ENCODE assay signal across 7 mouse cellular contexts in the genomic region with DNA sequence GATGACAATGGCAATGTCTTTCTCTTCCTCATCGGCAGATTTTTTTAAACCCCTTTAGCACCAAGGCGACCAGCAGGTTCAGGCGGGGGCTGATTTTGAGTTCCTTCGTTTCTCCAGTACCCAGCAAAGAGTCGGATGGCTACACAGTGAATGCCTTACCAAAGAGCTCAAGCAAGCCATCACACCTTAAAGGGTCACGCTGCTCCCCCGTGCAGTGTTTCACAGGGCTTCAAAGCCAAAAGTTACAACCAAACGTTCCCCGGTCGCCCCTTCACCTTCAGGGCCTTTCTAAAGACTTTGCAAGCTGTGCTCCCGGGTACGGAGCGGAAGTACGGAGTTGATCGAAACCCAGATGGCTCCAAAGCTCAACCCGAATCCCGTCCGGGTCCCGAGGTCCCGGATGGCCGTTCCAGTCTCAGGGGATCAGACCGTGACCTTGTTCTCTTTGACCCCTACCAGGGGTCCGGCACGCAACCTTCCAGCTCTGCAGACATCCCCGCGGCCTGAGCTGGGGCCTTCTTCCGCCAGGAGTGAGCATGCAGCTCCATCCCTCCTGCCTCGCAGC. TPM values are rescaled to one million over a fixed set of nuclear protein-coding genes. Genes with fewer than 3 reads are reported as not detected.
DNase-seq lines count a peak whose midpoint lies in the region; ATAC-seq and TF ChIP-seq lines count a peak whose summit lies in the region.

No protein-coding gene starts in this region.

- no peak for TF ChIP-seq CTCF in thymus, adult 2 months (IDR thresholded peaks at IDR 0.05; ENCODE audit: borderline replicate concordance, control insufficient read depth, extremely low read depth, insufficient read depth, low read length, poor library complexity)
- no peak for TF ChIP-seq CTCF in embryonic fibroblast, embryonic 13.5 days (IDR thresholded peaks at IDR 0.05; ENCODE audit: borderline replicate concordance, insufficient read depth, low read length)

- no peak for DNase-seq in thymus, adult 2 months
- no peak for DNase-seq in thymus, postnatal 25 days
- DNase-seq in limb, embryonic 10.5 days (ENCODE audit: low spot score), result no peak
- no peak for DNase-seq in thymus, postnatal 4 days
- DNase-seq in T-cell, adult 2 months (ENCODE audit: low spot score), result no peak

- no peaks in the 10 kb centered on the region for H3K27me3 ChIP-seq in thymus, adult 2 months (ENCODE audit: control insufficient read depth, insufficient read depth, low read length)
- no peaks in the 10 kb centered on the region for H3K27me3 ChIP-seq in limb, embryonic 10.5 days (ENCODE audit: low read depth, poor library complexity, severe bottlenecking)
- no peaks in the 10 kb centered on the region for H3K27me3 ChIP-seq in neural tube, embryonic 14.5 days (ENCODE audit: control insufficient read depth, insufficient read depth, low read length)

- no peak; the same call in 1 of the 2 replicates for ATAC-seq in neural tube, embryonic 14.5 days (ENCODE audit: low read depth)

- H3K4me2 ChIP-seq in neural tube, embryonic 14.5 days (ENCODE audit: low read depth, low read length), result peak overlapping the region; percentile 48

- no peaks in the 10 kb centered on the region for H3K36me3 ChIP-seq in thymus, adult 2 months (ENCODE audit: control insufficient read depth, insufficient read depth, low read length)
- H3K36me3 ChIP-seq in limb, embryonic 10.5 days, result peaks cover 36% of the 10 kb centered on the region
- H3K36me3 ChIP-seq in neural tube, embryonic 14.5 days (ENCODE audit: control insufficient read depth, insufficient read depth, low read length), result 0 out of 2 replicates have a peak, but pooled peaks cover 5% of the 10 kb centered on the region

- TF ChIP-seq POLR2A in thymus, adult 2 months (IDR thresholded peaks at IDR 0.05; ENCODE audit: control insufficient read depth, extremely low read depth, insufficient read depth, low read length, poor library complexity), result no peak
- TF ChIP-seq POLR2A in embryonic fibroblast, embryonic 13.5 days (IDR thresholded peaks at IDR 0.05; ENCODE audit: low read depth, low read length), result no peak

- peak overlapping the region; percentile 51 for H3K27ac ChIP-seq in thymus, adult 2 months (ENCODE audit: control insufficient read depth, insufficient read depth, low read length)
- peak overlapping the region; percentile 45; the same call in 1 of the 2 replicates for H3K27ac ChIP-seq in embryonic fibroblast, embryonic 13.5 days (ENCODE audit: insufficient read depth, low read length)
- peak overlapping the region; percentile 98 for H3K27ac ChIP-seq in limb, embryonic 10.5 days
- H3K27ac ChIP-seq in neural tube, embryonic 14.5 days (ENCODE audit: low read depth, low read length), result peak overlapping the region; percentile 92

- no peaks in the 10 kb centered on the region for H3K9me3 ChIP-seq in limb, embryonic 10.5 days (replicated peaks)
- H3K9me3 ChIP-seq in neural tube, embryonic 14.5 days (ENCODE audit: control insufficient read depth, low read length), result no peaks in the 10 kb centered on the region

- H3K4me3 ChIP-seq in thymus, adult 2 months (ENCODE audit: control insufficient read depth, insufficient read depth, low read length), result peak overlapping the region; percentile 79
- peak overlapping the region; percentile 86 for H3K4me3 ChIP-seq in embryonic fibroblast, embryonic 13.5 days (ENCODE audit: insufficient read depth, low read length)
- peak overlapping the region; percentile 92 for H3K4me3 ChIP-seq in limb, embryonic 10.5 days
- H3K4me3 ChIP-seq in neural tube, embryonic 14.5 days (ENCODE audit: low read depth, low read length), result peak overlapping the region; percentile 99

- peaks cover 21% of the 10 kb centered on the region for H3K4me1 ChIP-seq in thymus, adult 2 months (replicated peaks; ENCODE audit: control insufficient read depth, insufficient read depth, low read length)
- peaks cover 3% of the 10 kb centered on the region; the same call in 1 of the 2 replicates for H3K4me1 ChIP-seq in embryonic fibroblast, embryonic 13.5 days (ENCODE audit: control insufficient read depth, insufficient read depth, low read length)
- H3K4me1 ChIP-seq in limb, embryonic 10.5 days, result peaks cover 22% of the 10 kb centered on the region
- H3K4me1 ChIP-seq in neural tube, embryonic 14.5 days (ENCODE audit: control insufficient read depth, insufficient read depth, low read length), result peaks cover 22% of the 10 kb centered on the region

- WGBS in thymus, adult 2 months, result under 1% methylated on average over 28 of the region's 28 CpGs
- WGBS in limb, embryonic 10.5 days, result under 1% methylated on average over 28 of the region's 28 CpGs
- under 1% methylated on average over 28 of the region's 28 CpGs for WGBS in neural tube, embryonic 14.5 days

- H3K9ac ChIP-seq in neural tube, embryonic 14.5 days (replicated peaks; ENCODE audit: low read depth, low read length), result peak overlapping the region; percentile 99

RNA-seq across cellular contexts. Expression of a gene that starts 0.5 kb away (rescaled TPM):
- 290 and 428 TPM in 2 replicates for polyA plus RNA-seq in thymus, adult 2 months (2012; rRNA removed)
- 294 and 313 TPM in 2 replicates for polyA plus RNA-seq in embryonic fibroblast, embryonic 13.5 days (2011; ENCODE audit: insufficient read length, low read depth, missing spikeins)
- polyA plus RNA-seq in limb, embryonic 10.5 days (2016; fragmentation: Nextera tagmentation; extraction: Ambion mirVana), result 543 and 559 TPM in 2 replicates
- polyA plus RNA-seq in neural tube, embryonic 14.5 days (2014; fragmentation: Nextera tagmentation; extraction: Ambion mirVana), result 612 and 652 TPM in 2 replicates

RNA-seq across cellular contexts. Expression of a gene that starts 0.6 kb away (rescaled TPM):
- 6.9 and 7.1 TPM in 2 replicates for polyA plus RNA-seq in thymus, adult 2 months (2012; rRNA removed)
- polyA plus RNA-seq in embryonic fibroblast, embryonic 13.5 days (2011; ENCODE audit: insufficient read length, low read depth, missing spikeins), result 18.6 and 19.4 TPM in 2 replicates
- polyA plus RNA-seq in limb, embryonic 10.5 days (2016; fragmentation: Nextera tagmentation; extraction: Ambion mirVana), result 32.2 and 35.0 TPM in 2 replicates
- 26.8 and 29.5 TPM in 2 replicates for polyA plus RNA-seq in neural tube, embryonic 14.5 days (2014; fragmentation: Nextera tagmentation; extraction: Ambion mirVana)

RNA-seq across cellular contexts. Expression of a gene that starts 31.4 kb away (rescaled TPM):
- polyA plus RNA-seq in thymus, adult 2 months (2012; rRNA removed), result 10.0 and 13.5 TPM in 2 replicates
- polyA plus RNA-seq in embryonic fibroblast, embryonic 13.5 days (2011; ENCODE audit: insufficient read length, low read depth, missing spikeins), result 7.7 and 8.0 TPM in 2 replicates
- 15.1 and 16.3 TPM in 2 replicates for polyA plus RNA-seq in limb, embryonic 10.5 days (2016; fragmentation: Nextera tagmentation; extraction: Ambion mirVana)
- polyA plus RNA-seq in neural tube, embryonic 14.5 days (2014; fragmentation: Nextera tagmentation; extraction: Ambion mirVana), result 14.3 and 14.7 TPM in 2 replicates

RNA-seq across cellular contexts. Expression of a gene that starts 51.4 kb away (rescaled TPM):
- 0.23 and 0.87 TPM in 2 replicates for polyA plus RNA-seq in thymus, adult 2 months (2012; rRNA removed)
- 8.9 and 13.8 TPM in 2 replicates for polyA plus RNA-seq in embryonic fibroblast, embryonic 13.5 days (2011; ENCODE audit: insufficient read length, low read depth, missing spikeins)
- 0.23 TPM in 1 of 2 replicates, not detected in the other for polyA plus RNA-seq in limb, embryonic 10.5 days (2016; fragmentation: Nextera tagmentation; extraction: Ambion mirVana)
- 0.23 and 4.1 TPM in 2 replicates for polyA plus RNA-seq in neural tube, embryonic 14.5 days (2014; fragmentation: Nextera tagmentation; extraction: Ambion mirVana)

Comparison
In these comparisons a context has a peak if more than half of its experiments do, and no peak if none do; other contexts are left out.
1. H3K27ac ChIP-seq: peak in every context shown above with its lines; median percentile 98 in limb, embryonic 10.5 days; 92 in neural tube, embryonic 14.5 days; 51 in thymus, adult 2 months; 45 in embryonic fibroblast, embryonic 13.5 days.